Mouse (Mus musculus) CH12.LX (cell line): ENCODE measurements around the gene Pigk. TPM values are rescaled to one million over a fixed set of nuclear protein-coding genes. Genes with fewer than 3 reads are reported as not detected.

Source experiments
- DNase-seq: peaks from one replicate; pipeline ENCODE4 v3.0.0-alpha.2; 2013; ENCODE audit errors: extremely low read depth
- H3K27ac ChIP-seq: 2 replicates; pipeline ENCODE4 v1.5.1; 2012; ENCODE audit warnings: low read depth, mild to moderate bottlenecking, control low read depth, moderate library complexity; ENCODE audit not compliant: insufficient read depth
- H3K27me3 ChIP-seq: replicated peaks from 2 replicates; pipeline ENCODE3; 2012; ENCODE audit warnings: inconsistent platforms
- H3K36me3 ChIP-seq, 2 experiments: replicated peaks in 1 of 2; 2 replicates each; pipeline versions ENCODE3 to v1.6.1; 2012; ENCODE audit warnings: inconsistent platforms in 1 of 2, low read length in 1 of 2, mild to moderate bottlenecking in 1 of 2, mixed read lengths in 1 of 2, moderate library complexity in 1 of 2; ENCODE audit not compliant: control insufficient read depth in 1 of 2, insufficient read depth in 1 of 2
- H3K4me1 ChIP-seq, 2 experiments: 2 replicates each; pipeline ENCODE4 v1.6.1; 2012; ENCODE audit warnings: inconsistent platforms in 1 of 2, moderate library complexity in 1 of 2; ENCODE audit not compliant: insufficient read depth in 2 of 2, control insufficient read depth in 1 of 2
- H3K4me2 ChIP-seq: 2 replicates; pipeline ENCODE4 v1.6.1; 2012; ENCODE audit warnings: low read depth, mild to moderate bottlenecking, control low read depth; ENCODE audit not compliant: poor library complexity, insufficient read depth, severe bottlenecking
- H3K4me3 ChIP-seq, 3 experiments: fragments of 150-350 bp in 1 of 3; sonication (generic) in 1 of 3; replicated peaks in 1 of 3; 2 replicates each; pipeline versions ENCODE3 to v1.5.1; 2011 to 2012; ENCODE audit warnings: low read depth in 2 of 3, low read length in 2 of 3, mild to moderate bottlenecking in 2 of 3, moderate library complexity in 2 of 3, control low read depth in 1 of 3, improper control_type of control experiment in 1 of 3, inconsistent platforms in 1 of 3, mixed read lengths in 1 of 3; ENCODE audit not compliant: poor library complexity in 1 of 3
- H3K79me2 ChIP-seq: replicated peaks from 2 replicates; pipeline ENCODE4 v1.6.1; 2012; ENCODE audit warnings: mild to moderate bottlenecking, moderate library complexity; ENCODE audit not compliant: control insufficient read depth, poor library complexity, insufficient read depth, severe bottlenecking; ENCODE audit errors: extremely low read depth
- H3K9ac ChIP-seq: 2 replicates; pipeline ENCODE4 v1.6.1; 2012; ENCODE audit warnings: low read depth, mild to moderate bottlenecking, control low read depth, moderate library complexity; ENCODE audit not compliant: insufficient read depth
- H3K9me3 ChIP-seq: replicated peaks from 2 replicates; pipeline ENCODE3; 2012; ENCODE audit warnings: low read length, inconsistent platforms, mixed read lengths
- BHLHE40 ChIP-seq: IDR thresholded peaks from 2 replicates; pipeline ENCODE4 v1.6.1; 2011; ENCODE audit warnings: mild to moderate bottlenecking, low read depth, low read length, improper control_type of control experiment
- CHD1 ChIP-seq: IDR thresholded peaks from 2 replicates; pipeline ENCODE4 v1.6.1; 2012; ENCODE audit warnings: low read depth, low read length, improper control_type of control experiment, inconsistent platforms
- CHD2 ChIP-seq: IDR thresholded peaks from 2 replicates; pipeline ENCODE4 v1.6.1; 2011; ENCODE audit warnings: low read length, improper control_type of control experiment
- CTCF ChIP-seq, 2 experiments: IDR thresholded peaks in 1 of 2; conservative IDR thresholded peaks in 1 of 2; 2 replicates each; pipeline ENCODE4 v1.5.1; 2011 to 2012; ENCODE audit warnings: low read depth in 2 of 2, low read length in 2 of 2, improper control_type of control experiment in 1 of 2, inconsistent platforms in 1 of 2, mild to moderate bottlenecking in 1 of 2, moderate library complexity in 1 of 2
- EP300 ChIP-seq: IDR thresholded peaks from 2 replicates; pipeline ENCODE4 v1.6.1; 2011; ENCODE audit warnings: low read length, improper control_type of control experiment
- ETS1 ChIP-seq: conservative IDR thresholded peaks from 2 replicates; pipeline ENCODE4 v1.6.1; 2012; ENCODE audit warnings: low read depth, mild to moderate bottlenecking, inconsistent platforms, low read length, improper control_type of control experiment, moderate library complexity
- IRF4 ChIP-seq: IDR thresholded peaks from 2 replicates; pipeline ENCODE4 v1.6.1; 2014; ENCODE audit warnings: low read depth, mild to moderate bottlenecking, inconsistent platforms, low read length, improper control_type of control experiment
- KAT2A ChIP-seq: IDR thresholded peaks from 2 replicates; pipeline ENCODE4 v1.6.1; 2012; ENCODE audit warnings: low read length, improper control_type of control experiment, inconsistent platforms; ENCODE audit not compliant: insufficient replicate concordance
- MAX ChIP-seq: IDR thresholded peaks from 2 replicates; pipeline ENCODE4 v1.6.1; 2011; ENCODE audit warnings: low read length, improper control_type of control experiment
- MEF2A ChIP-seq: IDR thresholded peaks from 2 replicates; pipeline ENCODE4 v1.6.1; 2014; ENCODE audit warnings: low read depth, mild to moderate bottlenecking, inconsistent platforms, low read length, improper control_type of control experiment, borderline replicate concordance
- MXI1 ChIP-seq: IDR thresholded peaks from 2 replicates; pipeline ENCODE4 v1.6.1; 2011; ENCODE audit warnings: mild to moderate bottlenecking, low read depth, low read length, improper control_type of control experiment
- MYC ChIP-seq: IDR thresholded peaks from 2 replicates; pipeline ENCODE4 v1.6.1; 2011; ENCODE audit warnings: low read depth, mild to moderate bottlenecking, improper control_type of control experiment, low read length
- NRF1 ChIP-seq: IDR thresholded peaks from 2 replicates; pipeline ENCODE4 v1.6.1; 2014; ENCODE audit warnings: low read depth, mild to moderate bottlenecking, inconsistent platforms, low read length, improper control_type of control experiment, moderate library complexity
- PAX5 ChIP-seq: IDR thresholded peaks from 2 replicates; pipeline ENCODE4 v1.6.1; 2012; ENCODE audit warnings: low read length, inconsistent platforms, mixed read lengths
- POLR2A ChIP-seq: IDR thresholded peaks from 2 replicates; pipeline ENCODE4 v1.6.1; 2011; ENCODE audit warnings: low read depth, mild to moderate bottlenecking, improper control_type of control experiment, low read length
- RAD21 ChIP-seq: IDR thresholded peaks from 2 replicates; pipeline ENCODE4 v1.6.1; 2011; ENCODE audit warnings: low read depth, mild to moderate bottlenecking, low read length, improper control_type of control experiment, moderate library complexity
- SIN3A ChIP-seq: IDR thresholded peaks from 2 replicates; pipeline ENCODE4 v1.6.1; 2012; ENCODE audit warnings: low read length, improper control_type of control experiment, inconsistent platforms
- UBTF ChIP-seq: IDR thresholded peaks from 2 replicates; pipeline ENCODE4 v1.6.1; 2012; ENCODE audit warnings: low read depth, mild to moderate bottlenecking, inconsistent platforms, low read length, improper control_type of control experiment, moderate library complexity
- ZC3H11A ChIP-seq: IDR thresholded peaks from 2 replicates; pipeline ENCODE4 v1.6.1; 2012; ENCODE audit warnings: low read depth, mild to moderate bottlenecking, inconsistent platforms, low read length, improper control_type of control experiment
- ZKSCAN1 ChIP-seq: IDR thresholded peaks from 2 replicates; pipeline ENCODE4 v1.6.1; 2012; ENCODE audit warnings: low read depth, inconsistent platforms, low read length, improper control_type of control experiment, borderline replicate concordance
- ZMIZ1 ChIP-seq: IDR thresholded peaks from 2 replicates; pipeline ENCODE4 v1.6.1; 2012; ENCODE audit warnings: low read depth, mild to moderate bottlenecking, inconsistent platforms, low read length, improper control_type of control experiment
- ZNF384 ChIP-seq: IDR thresholded peaks from 2 replicates; pipeline ENCODE4 v1.6.1; 2012; ENCODE audit warnings: low read depth, low read length, improper control_type of control experiment, inconsistent platforms
- dilution Hi-C: fragments of 300-500 bp; cut with MboI; formaldehyde crosslinking; loops from 2 replicates; pipeline ENCODE4 v1.14.3; 2020; ENCODE audit warnings: low sequenced_read_pairs; ENCODE audit not compliant: extremely low pct_unique_long_range_greater_than_20kb, extremely low pct_ligation_motif_present
- in situ Hi-C: fragments of 300-500 bp; cut with MboI; formaldehyde crosslinking; loops from 3 replicates; pipeline ENCODE4 v1.14.3; 2019; ENCODE audit warnings: low sequenced_read_pairs, low pct_ligation_motif_present, low pct_unique_long_range_greater_than_20kb, mixed read lengths
- polyA plus RNA-seq: library from polyadenylated mRNA; unstranded; fragments of >175 nt; gene quantifications from 2 replicates; pipeline ENCODE4 v1.2.1, GENCODE M21; 2012; ENCODE audit warnings: low read depth; ENCODE audit not compliant: insufficient read length
- total RNA-seq, 2 experiments: library from RNA; depleted of rRNA; stranded (reverse); fragments of 300-350 nt in 1 of 2; fragments of >200 nt in 1 of 2; gene quantifications; 2 replicates each; pipeline ENCODE4 v1.2.3; 2012 to 2014

The Pigk gene
- total and polyA plus RNA-seq, 3 experiments, result 56.4 to 79.3 (median 67.5) TPM

- dilution Hi-C loops (no loop called here), in situ Hi-C loops (no loop called here)
- Histone ChIP-seq H3K79me2 (no peaks in the 10 kb centered on the region), H3K4me3 (no peak overlapping the region), H3K27me3 (no peaks in the 10 kb centered on the region), H3K9me3 (no peaks in the 10 kb centered on the region), H3K36me3 (no peaks in the 10 kb centered on the region), H3K27ac (no peak overlapping the region), H3K4me2 (no peak overlapping the region), H3K9ac (no peak overlapping the region), H3K4me1 (peaks cover 6% of the 10 kb centered on the region in 2 experiments; a peak in 3 of 4 replicates)
- no peak for DNase-seq
- no peak for TF ChIP-seq MEF2A
- TF ChIP-seq ZNF384, result no peak
- TF ChIP-seq UBTF, result no peak
- no peak for TF ChIP-seq SIN3A
- no peak for TF ChIP-seq EP300
- no peak for TF ChIP-seq POLR2A
- TF ChIP-seq ZC3H11A, result no peak
- TF ChIP-seq MYC, result no peak
- no peak for TF ChIP-seq CHD2
- TF ChIP-seq ZMIZ1, result no peak
- TF ChIP-seq NRF1, result no peak
- no peak for TF ChIP-seq RAD21
- no peak for TF ChIP-seq IRF4
- TF ChIP-seq KAT2A, result no peak
- TF ChIP-seq MAX, result no peak
- no peak for TF ChIP-seq MXI1
- TF ChIP-seq CHD1, result no peak
- TF ChIP-seq ETS1, result no peak
Observed at GRCm38 (mm10) chr3:152705826-152706225, 8.1 kb upstream of the Pigk start.

DNA sequence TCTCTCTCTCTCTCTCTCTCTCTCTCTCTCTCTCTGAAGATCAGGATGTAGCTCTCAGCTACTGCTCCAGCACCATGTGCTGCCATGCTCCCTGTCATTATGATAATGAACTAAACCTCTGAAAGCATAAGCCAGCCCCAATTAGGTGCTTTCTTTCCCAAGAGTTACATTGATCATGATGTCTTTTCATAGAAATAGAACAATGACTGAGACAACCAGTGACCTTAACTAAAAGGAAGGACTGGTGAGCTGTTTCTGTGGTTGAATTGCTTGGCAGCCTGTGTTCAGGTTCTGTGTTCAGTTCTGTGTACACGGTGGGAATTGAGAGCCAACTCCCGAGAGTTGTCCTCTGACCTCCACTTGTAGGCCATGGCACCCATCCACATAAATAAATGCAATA lies 7.0 kb upstream of the Pigk start:
- H3K36me3 ChIP-seq, result no peaks in the 10 kb centered on the region
- in situ Hi-C loops (no loop called here), dilution Hi-C loops (no loop called here)
- TF ChIP-seq NRF1 (no peak), KAT2A (no peak), ZMIZ1 (no peak), BHLHE40 (no peak), CTCF (conservative IDR thresholded peaks at IDR 0.05 in 1 of 2, IDR thresholded peaks at IDR 0.05 in 1 of 2; ENCODE audit: low read depth in 2 of 2, low read length in 2 of 2) (no peak), PAX5 (no peak), ZKSCAN1 (no peak)
- H3K4me2 ChIP-seq, result no peak overlapping the region
- H3K4me3 ChIP-seq, result no peak overlapping the region
- no peak for DNase-seq
- H3K27me3 ChIP-seq, result no peaks in the 10 kb centered on the region
- no peak overlapping the region for H3K27ac ChIP-seq
- H3K4me1 ChIP-seq, result peaks cover 6% of the 10 kb centered on the region in 2 experiments; a peak in 3 of 4 replicates
- H3K9me3 ChIP-seq, result no peaks in the 10 kb centered on the region
- no peak overlapping the region for H3K9ac ChIP-seq
- no peaks in the 10 kb centered on the region for H3K79me2 ChIP-seq
